Mouse (Mus musculus) testis, adult 2 months (tissue): Measurements from ENCODE around the gene Nr1d1. TPM values are rescaled to one million over a fixed set of nuclear protein-coding genes. Genes with fewer than 3 reads are reported as not detected.

Source experiments
- H3K27ac ChIP-seq: fragments of 200-500 bp; 2 replicates; pipeline ENCODE4 v1.5.1; 2012; ENCODE audit warnings: low read depth, low read length; ENCODE audit not compliant: control insufficient read depth, insufficient read depth
- H3K27me3 ChIP-seq: fragments of 200-500 bp; 2 replicates; pipeline ENCODE4 v1.6.1; 2012; ENCODE audit warnings: mild to moderate bottlenecking, low read length, moderate library complexity; ENCODE audit not compliant: control insufficient read depth, insufficient read depth
- H3K36me3 ChIP-seq: fragments of 200-500 bp; 2 replicates; pipeline ENCODE4 v1.6.1; 2012; ENCODE audit warnings: mild to moderate bottlenecking, low read length; ENCODE audit not compliant: control insufficient read depth, insufficient read depth
- H3K4me1 ChIP-seq: fragments of 200-500 bp; 2 replicates; pipeline ENCODE4 v1.6.1; 2012; ENCODE audit warnings: low read length; ENCODE audit not compliant: control insufficient read depth, insufficient read depth
- H3K4me3 ChIP-seq: fragments of 200-500 bp; 2 replicates; pipeline ENCODE4 v1.5.1; 2012; ENCODE audit warnings: low read depth, mild to moderate bottlenecking, low read length, moderate library complexity, mixed read lengths; ENCODE audit not compliant: control insufficient read depth
- CTCF ChIP-seq: fragments of 200-500 bp; IDR thresholded peaks from 2 replicates; pipeline ENCODE4 v1.5.1; 2012; ENCODE audit warnings: low read depth, mild to moderate bottlenecking, inconsistent platforms, low read length, moderate library complexity; ENCODE audit not compliant: control insufficient read depth, insufficient read depth, insufficient replicate concordance
- POLR2A ChIP-seq: fragments of 200-500 bp; IDR thresholded peaks from 2 replicates; pipeline ENCODE4 v1.6.1; 2012; ENCODE audit warnings: low read depth, mild to moderate bottlenecking, inconsistent platforms, low read length, moderate library complexity; ENCODE audit not compliant: control insufficient read depth
- polyA plus RNA-seq: library from polyadenylated mRNA; depleted of rRNA; stranded (reverse); fragments of >200 nt; gene quantifications from 2 replicates; pipeline ENCODE4 v1.2.3, GENCODE M21; 2012

Gene Nr1d1
- polyA plus RNA-seq, 1 experiment: 34.7 TPM

DNA sequence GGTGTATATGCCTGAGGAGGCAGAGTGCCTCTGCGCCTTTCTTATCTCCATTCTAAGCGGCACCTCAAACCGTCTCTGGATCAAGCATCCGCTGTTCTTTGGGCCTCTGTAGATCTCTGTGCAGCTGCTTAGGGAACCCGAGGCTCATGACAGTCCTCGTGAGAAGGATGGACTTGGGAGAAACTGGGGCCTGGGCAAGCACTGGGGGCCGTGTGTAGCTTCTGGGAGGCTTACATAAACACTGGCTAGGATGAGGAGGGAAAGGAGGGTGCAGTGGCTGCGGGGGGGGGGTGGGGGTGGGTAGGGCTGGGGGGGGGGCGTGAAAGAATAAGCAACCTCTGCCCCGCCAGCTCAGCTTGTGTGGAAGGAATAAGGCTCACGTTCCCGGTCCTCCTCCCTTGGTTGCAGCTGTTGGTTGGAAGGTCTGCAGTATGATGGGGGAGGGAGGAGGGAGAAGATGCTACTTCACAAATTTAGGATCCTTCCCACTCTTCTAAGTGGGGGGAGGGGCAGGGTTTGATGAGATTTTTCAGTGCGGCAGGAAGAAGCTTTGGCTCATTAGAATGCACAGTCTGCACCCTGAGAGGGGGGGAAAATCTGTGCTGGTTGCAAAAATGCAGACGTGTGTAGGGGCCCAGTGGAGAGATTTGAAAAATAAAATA lies 6.8 kb upstream of the Nr1d1 start:
- peaks cover 27% of the 10 kb centered on the region for H3K4me1 ChIP-seq
- H3K4me3 ChIP-seq: no peak overlapping the region
- no peaks in the 10 kb centered on the region for H3K36me3 ChIP-seq
- peak overlapping the region; percentile 71 for H3K27ac ChIP-seq
- TF ChIP-seq POLR2A (no peak; the same call in 1 of the 2 replicates), CTCF (no peak)
- H3K27me3 ChIP-seq: no peaks in the 10 kb centered on the region

DNA sequence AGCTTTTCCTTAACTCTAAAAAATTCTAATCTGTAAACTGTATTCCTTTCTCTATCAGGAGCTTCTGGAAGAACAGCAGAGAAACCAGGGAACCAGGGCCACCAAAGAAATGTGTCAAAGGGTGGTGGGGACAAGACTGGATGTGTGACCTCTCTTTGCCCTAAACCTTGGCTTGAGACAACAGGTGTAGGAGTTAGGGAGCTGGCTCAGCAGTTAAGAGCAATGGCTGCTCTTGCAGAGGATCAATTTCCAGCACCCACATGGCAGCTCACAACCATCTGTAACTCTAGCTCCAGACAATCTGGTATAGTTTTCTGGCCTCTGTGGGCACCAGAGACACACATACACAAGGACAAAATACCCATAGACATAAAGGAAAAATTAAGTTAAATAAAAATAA lies 2.8 kb upstream of the Nr1d1 start:
- no peak overlapping the region for H3K27ac ChIP-seq
- H3K4me3 ChIP-seq: no peak overlapping the region
- H3K36me3 ChIP-seq: no peaks in the 10 kb centered on the region
- H3K4me1 ChIP-seq: peaks cover 33% of the 10 kb centered on the region
- no peak for TF ChIP-seq POLR2A
- no peak for TF ChIP-seq CTCF
- H3K27me3 ChIP-seq: no peaks in the 10 kb centered on the region

DNA sequence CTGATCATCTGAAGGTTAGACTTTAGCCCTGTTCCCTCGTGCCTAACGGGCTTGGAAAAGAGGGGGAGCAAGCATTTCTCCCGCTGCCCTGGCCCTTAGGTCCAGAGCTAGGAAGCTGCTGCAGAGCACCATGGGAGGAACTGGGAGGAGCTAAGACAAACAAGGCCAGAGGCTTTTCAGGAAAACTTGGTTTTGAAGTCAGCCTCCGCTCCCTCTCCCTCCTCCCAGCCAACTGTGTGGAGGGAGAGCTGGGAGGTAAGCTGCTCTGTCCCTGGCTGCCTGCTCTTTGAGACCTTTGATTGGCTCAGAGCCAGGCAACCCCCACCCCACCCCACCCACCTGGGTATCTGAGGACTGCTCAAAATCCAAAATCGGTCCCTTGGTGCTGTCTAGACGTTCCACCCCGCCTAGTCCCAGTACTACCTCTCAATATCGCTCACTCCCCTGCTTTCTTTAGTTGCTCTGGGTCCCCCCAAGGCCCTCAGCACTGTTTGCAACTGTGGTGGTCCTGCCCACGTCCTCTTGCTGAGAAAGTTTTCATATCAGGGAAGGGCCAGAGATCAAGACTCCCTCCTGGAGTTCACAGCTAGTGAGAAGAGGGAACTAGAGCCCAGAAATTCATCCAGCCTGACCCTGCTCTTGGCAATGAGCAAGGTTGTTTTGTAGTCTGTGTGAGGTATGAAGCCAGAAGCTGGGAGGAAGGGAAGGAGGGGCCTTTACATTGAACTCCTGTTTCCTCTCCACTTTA lies 1.9 kb upstream of the Nr1d1 start:
- Histone ChIP-seq H3K27ac (peak overlapping the region; percentile 82), H3K4me1 (peaks cover 31% of the 10 kb centered on the region), H3K27me3 (no peaks in the 10 kb centered on the region), H3K4me3 (no peak overlapping the region), H3K36me3 (no peaks in the 10 kb centered on the region)
- TF ChIP-seq CTCF (no peak), POLR2A (peak; percentile 64)

DNA sequence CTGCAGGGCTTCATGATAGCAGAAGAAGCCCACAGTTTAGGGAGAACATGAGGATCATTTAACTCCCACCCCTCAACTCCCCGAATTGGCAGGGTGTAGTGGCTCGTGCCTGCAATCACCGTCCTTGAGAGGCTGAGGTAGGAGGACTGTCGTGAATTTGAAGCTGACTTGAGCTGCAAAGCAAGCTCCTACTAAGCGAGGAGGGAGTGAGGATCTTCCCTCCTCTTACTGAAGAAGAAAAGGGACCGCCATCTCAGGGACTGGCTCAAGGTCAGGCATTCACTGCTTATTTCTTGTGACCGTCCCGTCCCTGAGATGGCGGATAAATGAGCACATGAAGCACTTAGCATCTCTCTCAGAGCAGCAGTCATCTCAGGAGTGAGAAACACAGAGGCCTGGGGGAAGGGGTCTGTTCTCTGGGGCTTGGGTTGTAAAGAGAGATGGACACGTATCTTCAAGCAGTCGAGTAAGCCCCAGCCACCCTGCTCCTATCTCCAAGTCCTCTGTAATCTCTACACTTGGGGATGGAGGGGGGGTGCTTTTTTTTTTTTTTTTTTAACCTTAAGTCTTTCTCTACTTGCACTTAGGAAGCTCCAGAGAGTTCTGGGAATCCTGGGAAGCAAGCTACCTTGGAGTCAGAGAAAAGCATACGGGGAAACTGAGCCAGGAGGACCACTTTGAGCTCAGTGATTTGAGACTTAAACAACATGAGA lies 1.1 kb upstream of the Nr1d1 start:
- H3K27ac ChIP-seq: peak overlapping the region; percentile 82
- peaks cover 30% of the 10 kb centered on the region for H3K4me1 ChIP-seq
- no peaks in the 10 kb centered on the region for H3K27me3 ChIP-seq
- no peaks in the 10 kb centered on the region for H3K36me3 ChIP-seq
- H3K4me3 ChIP-seq: no peak overlapping the region
- TF ChIP-seq POLR2A: no peak
- TF ChIP-seq CTCF: no peak

DNA sequence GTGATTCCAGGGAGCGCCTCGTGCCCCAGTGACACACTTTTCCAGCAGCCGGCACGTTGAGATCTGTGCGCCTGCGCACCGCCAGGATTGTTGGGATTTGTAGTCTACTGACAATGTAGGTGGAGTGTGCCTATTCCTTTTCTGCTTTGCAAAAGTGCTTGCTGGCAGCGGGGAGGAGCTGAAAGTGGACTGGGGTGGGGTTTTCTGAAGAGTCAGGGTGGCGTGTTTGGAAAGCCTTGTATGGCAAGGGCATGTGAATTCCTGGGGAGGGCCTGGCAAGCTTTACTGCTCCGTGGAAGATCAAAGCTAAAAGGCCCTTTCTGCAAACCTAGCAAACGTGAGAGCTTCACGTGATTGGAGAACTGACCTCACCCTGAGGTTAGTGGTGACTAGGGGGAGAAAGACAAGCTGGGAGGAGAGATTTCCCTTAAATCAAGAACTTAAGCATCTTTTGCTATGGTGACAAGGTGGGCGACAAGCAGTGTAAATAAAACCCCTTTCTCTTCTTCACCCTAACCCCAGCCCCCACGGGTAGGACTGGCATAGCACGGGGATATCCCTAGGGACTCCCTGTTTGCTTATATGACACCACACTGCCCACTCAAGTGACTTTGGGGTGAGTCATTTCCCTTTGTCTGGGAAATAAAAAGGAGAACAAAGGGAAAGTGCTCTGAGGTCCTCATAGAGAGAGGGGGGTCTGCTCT lies 367 bp upstream of the Nr1d1 start:
- H3K4me3 ChIP-seq: peak overlapping the region; percentile 89
- H3K36me3 ChIP-seq: no peaks in the 10 kb centered on the region
- H3K4me1 ChIP-seq: peaks cover 31% of the 10 kb centered on the region
- H3K27me3 ChIP-seq: no peaks in the 10 kb centered on the region
- peak overlapping the region; percentile 75 for H3K27ac ChIP-seq
- TF ChIP-seq POLR2A (no peak; the same call in 1 of the 2 replicates), CTCF (no peak)

DNA sequence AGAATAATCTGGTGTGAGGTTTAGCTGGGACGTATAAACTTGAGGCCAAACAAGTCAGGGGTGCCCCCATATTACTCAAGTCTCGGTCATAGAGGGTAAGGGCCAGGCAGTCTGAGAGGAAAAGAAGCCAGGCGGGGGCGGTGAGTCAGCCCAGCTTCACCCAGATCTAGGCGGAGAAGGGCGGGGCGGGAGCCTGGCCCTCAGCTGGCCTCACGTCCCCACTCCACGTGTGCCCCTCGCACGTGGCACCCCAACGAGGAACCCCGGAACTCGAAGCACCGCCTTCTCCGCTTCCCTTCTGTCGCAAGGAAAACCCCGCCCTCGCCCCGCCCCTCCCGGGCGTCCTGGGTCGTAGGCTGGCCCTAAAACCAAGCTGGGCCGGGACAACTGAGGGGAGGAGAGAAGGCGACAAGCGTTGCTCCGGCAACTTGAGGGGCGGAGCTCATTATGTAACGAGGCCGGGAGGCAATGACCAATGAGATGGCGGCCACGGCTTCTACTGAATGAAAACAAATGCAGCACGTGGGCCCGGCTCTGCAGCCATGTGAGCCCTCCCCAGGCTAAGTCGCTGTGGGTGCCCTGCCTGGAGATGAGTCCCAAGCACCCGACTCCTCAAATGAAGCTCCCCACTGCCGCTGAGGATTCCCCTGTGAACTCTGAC lies 1.4 kb downstream of the Nr1d1 start:
- Histone ChIP-seq H3K4me3 (peak overlapping the region; percentile 89), H3K4me1 (peaks cover 37% of the 10 kb centered on the region), H3K27ac (peak overlapping the region; percentile 94), H3K36me3 (no peaks in the 10 kb centered on the region), H3K27me3 (no peaks in the 10 kb centered on the region)
- TF ChIP-seq POLR2A: peak; percentile 66
- TF ChIP-seq CTCF: no peak
